Mouse (Mus musculus) heart, adult 8-10 months (tissue): ENCODE data around the gene Irx5. TPM values are rescaled to one million over a fixed set of nuclear protein-coding genes. Genes with fewer than 3 reads are reported as not detected.

Experiments used
- DNase-seq: peaks from one replicate; pipeline ENCODE4 v3.0.0; 2022; ENCODE audit warnings: low spot score
- total RNA-seq, 4 experiments: library from RNA; stranded (reverse); gene quantifications; 2 replicates each; pipeline ENCODE4 v1.2.4; 2022

Gene Irx5
- total RNA-seq, result 10 to 100 TPM in 3 of 4 experiments, 1 to 10 TPM in 1; 8.3 to 13.6 (median 10.7) TPM

GRCm38 (mm10) chr8:92357398-92357981, at the start of gene Irx5:
Irx5 (plus strand) TSS chr8:92357625.
- DNase-seq, result peak; percentile 61

- no peak for DNase-seq
Observed at GRCm38 (mm10) chr8:92312178-92312577, 45.2 kb upstream of the Irx5 start.

- DNase-seq, result no peak
Observed at GRCm38 (mm10) chr8:92313707-92314106, 43.7 kb upstream of the Irx5 start.

GRCm38 (mm10) chr8:92323751-92324150, 33.7 kb upstream of the Irx5 start:
- DNase-seq, result no peak

- no peak for DNase-seq
Observed at GRCm38 (mm10) chr8:92327176-92327575, 30.2 kb upstream of the Irx5 start.

GRCm38 (mm10) chr8:92329273-92329672, 28.2 kb upstream of the Irx5 start:
- DNase-seq, result no peak

GRCm38 (mm10) chr8:92331811-92332210, 25.6 kb upstream of the Irx5 start:
- DNase-seq, result no peak

- DNase-seq, result no peak
Observed at GRCm38 (mm10) chr8:92333406-92333805, 24.0 kb upstream of the Irx5 start.

- no peak for DNase-seq
Observed at GRCm38 (mm10) chr8:92335079-92335478, 22.3 kb upstream of the Irx5 start.

GRCm38 (mm10) chr8:92336041-92336440, 21.4 kb upstream of the Irx5 start:
- DNase-seq, result no peak

- DNase-seq, result no peak
Observed at GRCm38 (mm10) chr8:92343544-92343943, 13.9 kb upstream of the Irx5 start.

GRCm38 (mm10) chr8:92349898-92350486, 7.4 kb upstream of the Irx5 start:
- no peak for DNase-seq

GRCm38 (mm10) chr8:92353405-92353804, 4.0 kb upstream of the Irx5 start:
- no peak for DNase-seq

- DNase-seq, result no peak
Observed at GRCm38 (mm10) chr8:92354536-92355482, 2.6 kb upstream of the Irx5 start.

- peak; percentile 98 for DNase-seq
Observed at GRCm38 (mm10) chr8:92355701-92356612, 1.5 kb upstream of the Irx5 start.

- no peak for DNase-seq
Observed at GRCm38 (mm10) chr8:92356613-92357375, 631 bp upstream of the Irx5 start.

GRCm38 (mm10) chr8:92358141-92358999, 945 bp downstream of the Irx5 start:
- DNase-seq, result no peak

GRCm38 (mm10) chr8:92359000-92359832, 1.8 kb downstream of the Irx5 start:
- no peak for DNase-seq

GRCm38 (mm10) chr8:92359833-92360082, 2.3 kb downstream of the Irx5 start:
- DNase-seq, result no peak
